Mouse (Mus musculus) liver, adult 2 months (tissue): Measurements from ENCODE around the gene Dctpp1. TPM values are rescaled to one million over a fixed set of nuclear protein-coding genes. Genes with fewer than 3 reads are reported as not detected.

Experiments
- DNase-seq: peaks from one replicate; pipeline ENCODE4 v3.0.0-alpha.2; 2011; ENCODE audit warnings: low read depth, low spot score; ENCODE audit errors: extremely low read depth
- H3K27ac ChIP-seq: fragments of 200-500 bp; replicated peaks from 2 replicates; pipeline ENCODE4 v1.5.1; 2012; ENCODE audit warnings: low read depth, mild to moderate bottlenecking, control low read depth, inconsistent platforms, low read length; ENCODE audit not compliant: insufficient read depth
- H3K27me3 ChIP-seq: fragments of 200-500 bp; 2 replicates; pipeline ENCODE4 v1.6.1; 2012; ENCODE audit warnings: mild to moderate bottlenecking, moderate library complexity, low read length, inconsistent platforms; ENCODE audit not compliant: control insufficient read depth, insufficient read depth
- H3K36me3 ChIP-seq: fragments of 200-500 bp; 2 replicates; pipeline ENCODE4 v1.6.1; 2012; ENCODE audit warnings: low read length, inconsistent platforms; ENCODE audit not compliant: control insufficient read depth, insufficient read depth
- H3K4me1 ChIP-seq: fragments of 200-500 bp; 2 replicates; pipeline ENCODE4 v1.6.1; 2011; ENCODE audit warnings: low read length; ENCODE audit not compliant: control insufficient read depth, insufficient read depth
- H3K4me3 ChIP-seq: fragments of 200-500 bp; 2 replicates; pipeline ENCODE4 v1.5.1; 2011; ENCODE audit warnings: low read depth, mild to moderate bottlenecking, control low read depth, low read length, moderate library complexity; ENCODE audit not compliant: insufficient read depth
- H3K79me2 ChIP-seq: fragments of 200-500 bp; 2 replicates; pipeline ENCODE4 v1.6.1; 2012; ENCODE audit warnings: inconsistent platforms, mild to moderate bottlenecking, low read length, moderate library complexity; ENCODE audit not compliant: control insufficient read depth, insufficient read depth
- H3K9ac ChIP-seq: fragments of 200-500 bp; 2 replicates; pipeline ENCODE4 v1.6.1; 2012; ENCODE audit warnings: low read depth, mild to moderate bottlenecking, control low read depth, inconsistent platforms, low read length
- CTCF ChIP-seq: fragments of 200-500 bp; IDR thresholded peaks from 2 replicates; pipeline ENCODE4 v1.5.1; 2011; ENCODE audit warnings: low read depth, low read length, control low read depth
- POLR2A ChIP-seq: fragments of 200-500 bp; IDR thresholded peaks from 2 replicates; pipeline ENCODE4 v1.6.1; 2011; ENCODE audit warnings: low read length, control low read depth; ENCODE audit not compliant: insufficient read depth; ENCODE audit errors: extremely low read depth
- WGBS: fragments of 180-500 bp; shearing (Covaris S2); methylation state at CpG from one replicate; pipeline ENCODE4 v1.1.7; 2018; 5-methylcytosine and 5-hydroxymethylcytosine counted together
- polyA plus RNA-seq: library from polyadenylated mRNA; depleted of rRNA; stranded (reverse); fragments of >200 nt; gene quantifications from 2 replicates; pipeline ENCODE4 v1.2.3, GENCODE M21; 2012
- total RNA-seq: library from RNA; depleted of rRNA; stranded (reverse); fragments of >200 nt; gene quantifications from 2 replicates; pipeline ENCODE4 v1.2.3, GENCODE M21; 2014

Dctpp1 gene
- total and polyA plus RNA-seq, 2 experiments: 61.5 to 70.7 TPM

DNA sequence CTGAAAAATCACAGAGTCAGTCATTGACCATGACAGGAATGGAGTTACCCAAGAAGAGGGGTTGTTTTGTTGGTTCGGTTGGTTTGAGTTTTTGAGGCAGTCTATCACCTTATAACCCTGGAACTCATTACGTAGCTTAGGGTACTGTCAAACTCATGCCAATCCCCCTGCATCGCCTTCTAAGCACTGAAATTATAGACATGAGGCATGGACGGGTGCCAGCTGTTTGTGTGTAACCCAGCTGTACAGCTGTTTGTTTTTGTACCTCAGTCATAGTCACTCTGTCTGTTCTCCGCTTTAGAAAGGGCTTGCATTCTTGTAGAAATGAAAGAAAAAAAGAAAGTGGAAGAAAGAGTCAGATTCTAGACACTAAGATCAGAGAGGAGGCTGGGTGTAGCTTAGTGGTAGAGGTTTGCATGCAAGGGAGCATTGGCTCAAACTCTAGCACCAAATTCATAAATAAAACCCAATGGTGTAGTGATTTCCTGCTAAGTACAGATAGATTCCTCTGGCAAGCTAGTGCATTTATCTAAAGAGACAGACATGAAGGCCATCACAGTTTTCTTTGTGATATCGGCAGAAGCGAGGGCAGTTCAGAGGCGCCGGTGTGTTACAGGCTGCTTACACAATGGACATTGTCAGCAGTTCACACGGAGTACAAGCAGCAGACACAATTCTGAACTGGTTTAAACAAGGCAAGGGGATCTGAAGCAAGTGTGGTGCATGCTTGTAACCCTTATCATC is 1.9 kb upstream of the Dctpp1 start:
- no peak for DNase-seq
- 60% methylated on average over 10 of the region's 10 CpGs for WGBS
- H3K9ac ChIP-seq: no peak overlapping the region

DNA sequence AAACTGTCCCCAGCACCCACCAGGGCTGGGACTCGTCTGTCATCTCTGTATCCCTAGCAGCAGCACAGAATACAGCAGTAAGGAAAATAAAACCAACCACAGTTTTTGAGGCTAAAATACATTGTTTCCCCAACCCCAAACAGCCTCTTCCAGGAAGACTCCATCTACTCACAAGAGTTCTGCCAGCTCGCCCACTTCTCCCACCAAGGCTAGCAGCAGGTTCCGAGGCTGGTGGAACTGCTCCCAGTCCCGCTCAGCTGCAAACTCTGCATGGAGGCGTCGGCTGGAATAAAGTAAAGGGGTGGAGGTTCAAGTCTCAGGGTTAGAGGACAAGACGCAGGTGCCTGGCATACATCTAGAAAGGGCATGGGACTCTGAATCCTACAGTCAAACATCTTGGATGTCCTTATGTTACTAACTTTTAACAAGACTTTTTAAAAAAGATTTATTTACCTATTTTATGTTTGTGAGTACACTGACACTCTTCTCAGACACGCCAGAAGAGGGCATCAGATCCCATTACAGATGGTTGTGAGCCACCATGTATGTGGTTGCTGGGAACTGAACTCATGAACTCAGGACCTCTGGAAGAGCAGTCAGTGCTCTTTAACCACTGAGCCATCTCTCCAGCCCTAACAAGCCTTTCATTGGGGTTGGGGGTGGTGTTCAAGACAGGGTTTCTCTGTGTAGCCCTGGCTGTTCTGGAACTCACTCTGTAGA is 1.2 kb downstream of the Dctpp1 start:
- DNase-seq: no peak
- H3K4me1 ChIP-seq: peaks cover 7% of the 10 kb centered on the region; the same call in 1 of the 2 replicates
- no peak overlapping the region for H3K4me3 ChIP-seq
- H3K27ac ChIP-seq: no peak overlapping the region
- TF ChIP-seq POLR2A (no peak), CTCF (no peak)
- no peaks in the 10 kb centered on the region for H3K79me2 ChIP-seq
- no peaks in the 10 kb centered on the region for H3K36me3 ChIP-seq
- no peaks in the 10 kb centered on the region for H3K27me3 ChIP-seq
- H3K9ac ChIP-seq: no peak overlapping the region
- 80% methylated on average over 8 of the region's 8 CpGs for WGBS

More for the DNA sequence above, 1.9 kb upstream of the Dctpp1 start:
- no peak for TF ChIP-seq POLR2A
- TF ChIP-seq CTCF: no peak
- no peaks in the 10 kb centered on the region for H3K79me2 ChIP-seq
- no peak overlapping the region for H3K27ac ChIP-seq
- no peaks in the 10 kb centered on the region for H3K27me3 ChIP-seq
- peaks cover 4% of the 10 kb centered on the region; the same call in 1 of the 2 replicates for H3K4me1 ChIP-seq
- no peaks in the 10 kb centered on the region for H3K36me3 ChIP-seq
- H3K4me3 ChIP-seq: no peak overlapping the region

DNA sequence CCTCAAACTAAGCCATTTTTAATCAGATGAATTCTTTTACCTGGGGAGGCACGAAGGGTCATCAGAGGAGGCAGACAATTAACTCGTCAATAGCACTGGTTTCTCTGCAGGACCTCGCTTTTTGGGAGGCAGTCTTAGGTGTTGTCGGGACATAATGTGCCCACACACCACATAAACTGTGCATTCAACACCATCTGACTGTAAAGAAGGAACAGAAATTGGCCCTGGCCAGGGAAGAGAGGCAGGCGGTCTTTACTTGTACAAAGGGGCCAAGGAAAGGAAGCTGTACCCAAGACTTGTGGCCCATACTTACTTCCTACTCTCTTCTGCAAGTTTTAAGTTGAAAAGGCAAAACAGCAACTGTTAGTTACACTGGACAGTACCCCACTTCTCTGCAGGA is 4.0 kb downstream of the Dctpp1 start:
- DNase-seq: no peak
- TF ChIP-seq CTCF (no peak), POLR2A (no peak)
- Histone ChIP-seq H3K27me3 (no peaks in the 10 kb centered on the region), H3K4me1 (peaks cover 7% of the 10 kb centered on the region; the same call in 1 of the 2 replicates), H3K79me2 (no peaks in the 10 kb centered on the region), H3K4me3 (no peak overlapping the region), H3K9ac (no peak overlapping the region), H3K27ac (no peak overlapping the region), H3K36me3 (no peaks in the 10 kb centered on the region)
- 93% methylated on average over 5 of the region's 5 CpGs for WGBS

DNA sequence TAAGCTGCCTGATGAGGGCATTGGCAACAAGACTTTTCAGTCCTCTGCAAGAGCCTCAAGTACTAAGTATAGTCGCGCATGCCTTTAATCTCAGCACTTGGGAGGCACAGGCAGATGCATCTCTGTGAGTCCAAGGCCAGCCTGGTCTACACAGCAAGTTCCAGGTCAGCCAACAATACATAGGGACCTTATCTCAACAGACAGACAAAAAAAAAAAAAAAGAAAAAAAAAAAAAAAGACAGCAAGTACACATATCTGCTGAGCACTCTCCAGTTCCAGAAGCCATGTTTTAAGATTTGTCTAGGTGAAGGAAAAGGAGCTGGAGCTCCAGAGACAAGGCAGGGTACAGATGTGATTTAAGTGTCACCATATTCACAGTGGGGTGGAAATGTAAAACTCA is 4.5 kb downstream of the Dctpp1 start:
- DNase-seq: no peak
- Histone ChIP-seq H3K27ac (no peak overlapping the region), H3K4me3 (no peak overlapping the region), H3K36me3 (no peaks in the 10 kb centered on the region), H3K79me2 (no peaks in the 10 kb centered on the region), H3K4me1 (peaks cover 5% of the 10 kb centered on the region; the same call in 1 of the 2 replicates), H3K27me3 (no peaks in the 10 kb centered on the region), H3K9ac (no peak overlapping the region)
- WGBS: 79% methylated on average over 2 of the region's 2 CpGs
- TF ChIP-seq POLR2A: no peak
- TF ChIP-seq CTCF: no peak

DNA sequence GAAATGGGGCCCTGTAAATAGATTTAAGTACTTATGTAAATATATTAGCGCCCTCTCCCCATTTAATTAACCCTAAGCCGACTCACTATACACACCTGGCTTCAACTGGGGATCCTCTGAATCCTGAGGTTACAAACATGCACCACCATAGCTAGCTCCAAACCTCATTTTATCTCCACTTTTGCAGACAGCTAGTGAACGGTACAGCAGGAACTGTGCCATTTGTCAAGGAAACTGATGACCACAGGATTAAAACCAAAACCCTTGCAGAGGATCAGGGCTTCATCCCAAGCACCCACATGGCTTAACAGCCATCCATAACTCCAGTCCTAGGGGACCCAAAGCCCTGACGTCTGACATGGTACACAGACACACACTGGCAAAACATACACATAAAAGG is 5.5 kb downstream of the Dctpp1 start:
- H3K36me3 ChIP-seq: no peaks in the 10 kb centered on the region
- no peaks in the 10 kb centered on the region for H3K79me2 ChIP-seq
- no peak for DNase-seq
- TF ChIP-seq CTCF (no peak), POLR2A (no peak)
- H3K27me3 ChIP-seq: no peaks in the 10 kb centered on the region
- H3K4me1 ChIP-seq: peaks cover 4% of the 10 kb centered on the region; the same call in 1 of the 2 replicates
- WGBS: 26% methylated on average over 4 of the region's 4 CpGs
- no peak overlapping the region for H3K9ac ChIP-seq
- H3K4me3 ChIP-seq: no peak overlapping the region
- no peak overlapping the region for H3K27ac ChIP-seq
